Mouse (Mus musculus) urinary bladder, postnatal 4 days (tissue): Measurements from ENCODE around the gene Itpr2.

Source experiments
- DNase-seq, 2 experiments: peaks; one replicate each; pipeline ENCODE4 v3.0.0; 2021 to 2022; ENCODE audit warnings: low spot score in 2 of 2

Gene Itpr2

DNA sequence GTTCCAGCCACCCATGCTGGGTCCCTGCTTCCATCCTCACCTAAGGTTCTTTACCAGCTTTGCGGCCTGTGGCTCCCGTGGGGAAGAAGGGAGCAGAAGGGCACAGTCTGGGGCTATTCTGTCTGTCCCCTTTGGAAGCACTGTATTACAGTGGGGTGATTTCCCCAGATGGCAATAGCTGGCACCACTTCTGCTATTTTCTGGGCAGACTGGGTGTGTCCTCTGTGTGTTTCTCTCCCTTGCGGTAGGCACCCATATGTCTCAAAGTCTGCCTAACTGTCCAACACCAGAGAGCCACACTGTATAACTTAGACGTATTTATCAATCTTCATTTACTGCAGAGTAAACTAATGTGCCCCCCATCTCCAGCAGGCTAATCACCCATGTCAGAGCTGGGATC, 388.9 kb downstream of the Itpr2 start:
- DNase-seq, result no peak

DNA sequence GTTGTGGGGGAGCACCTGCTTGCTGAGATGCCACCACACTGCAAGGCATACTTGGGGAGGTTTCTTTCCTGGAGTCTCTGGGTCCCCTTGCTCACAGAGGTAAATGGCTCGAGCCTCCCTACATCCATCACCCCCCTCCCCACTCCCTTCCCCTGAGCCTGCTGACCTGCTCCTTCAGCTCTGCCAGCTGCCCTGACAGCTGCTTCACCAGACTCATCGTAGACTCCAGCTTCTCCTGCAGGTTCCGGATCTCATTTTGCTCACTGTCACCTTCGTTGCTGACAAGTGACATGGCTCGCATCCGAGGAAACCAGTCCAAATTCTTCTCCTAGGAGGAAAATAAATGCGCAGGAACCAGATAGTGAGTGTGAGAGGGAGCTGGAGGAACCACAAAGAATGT, 389.8 kb downstream of the Itpr2 start:
- DNase-seq, result no peak

DNA sequence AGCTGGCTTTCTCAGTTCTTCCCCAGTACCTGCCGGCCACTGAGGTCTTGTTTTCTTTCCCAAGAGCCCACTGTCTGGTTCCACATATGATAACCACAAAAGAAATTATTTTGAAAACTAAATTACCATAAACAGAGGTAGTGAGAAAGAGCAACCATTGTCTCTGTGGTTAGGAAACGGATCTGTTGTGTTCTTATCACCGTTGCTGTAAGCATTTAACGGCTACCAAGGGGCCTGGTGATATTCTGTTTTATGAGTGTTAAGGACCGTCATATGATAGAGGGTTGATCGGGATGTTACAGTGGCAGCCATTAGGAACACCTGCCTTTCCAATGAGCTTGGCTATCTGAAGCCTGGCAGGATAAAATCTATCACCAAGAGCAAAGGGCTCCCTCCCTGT, 390.2 kb downstream of the Itpr2 start:
- no peak for DNase-seq

DNA sequence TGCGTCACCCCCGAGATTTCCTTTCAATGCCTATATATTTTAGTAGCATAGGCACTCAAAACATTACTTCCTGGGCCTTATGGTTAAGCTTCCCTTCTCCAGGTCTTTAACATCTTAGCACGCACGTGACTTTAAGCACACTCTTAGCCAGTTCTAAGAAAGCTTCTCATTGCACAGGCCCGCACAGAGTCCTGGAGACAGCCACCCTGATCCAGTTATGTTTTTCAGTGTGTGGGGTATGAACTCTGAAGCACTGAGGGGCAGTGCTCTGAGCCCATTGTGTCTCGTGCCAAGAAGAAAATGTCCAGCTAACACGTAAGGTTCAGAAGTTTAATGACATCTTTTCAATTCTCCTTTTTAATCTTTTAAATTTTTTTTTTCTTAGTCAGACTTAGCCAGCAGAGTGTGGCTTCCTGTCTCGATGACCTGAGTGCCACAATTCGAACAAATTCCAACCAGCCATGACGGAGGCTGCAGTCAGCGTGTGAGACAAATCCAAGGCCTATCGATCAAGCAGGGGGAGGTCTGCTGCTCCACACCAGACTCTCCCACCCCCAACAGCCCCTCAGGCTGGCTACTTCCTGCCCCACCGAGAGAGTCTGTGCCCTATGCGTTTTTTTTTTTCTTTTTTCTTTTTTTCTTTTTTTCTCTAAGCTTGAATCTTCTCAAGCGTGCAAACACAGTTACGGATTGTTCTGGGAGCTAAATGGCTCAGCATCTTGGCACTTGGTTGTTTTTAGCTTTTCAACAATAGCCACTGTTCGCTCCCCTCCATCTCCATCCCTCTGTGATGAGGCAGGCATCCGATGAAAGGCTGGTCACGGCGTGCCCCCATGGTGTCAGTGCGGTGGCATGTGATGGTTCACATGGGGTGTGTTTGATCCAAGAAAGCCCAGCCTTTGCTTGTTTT, 390.9 kb downstream of the Itpr2 start:
- DNase-seq, result no peak

DNA sequence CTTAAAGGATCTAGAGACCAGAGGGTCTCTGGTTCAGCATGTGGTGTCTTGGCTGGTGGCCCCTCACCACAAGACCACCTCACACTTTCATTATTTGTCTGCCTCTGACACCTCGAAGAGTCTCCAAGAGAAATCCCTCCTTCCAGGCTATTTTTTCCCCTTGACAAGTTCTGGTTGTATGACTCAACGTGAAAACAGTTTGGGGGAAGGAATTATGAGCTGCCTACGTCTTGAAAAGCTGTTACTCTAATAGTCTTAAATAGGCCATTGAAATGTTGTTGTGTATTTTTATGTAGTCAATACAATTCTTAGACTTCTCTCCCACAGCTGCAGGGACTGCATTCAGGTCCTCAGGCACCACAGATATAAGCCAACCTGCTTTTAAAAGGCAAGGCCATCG, 391.6 kb downstream of the Itpr2 start:
- DNase-seq, result no peak

DNA sequence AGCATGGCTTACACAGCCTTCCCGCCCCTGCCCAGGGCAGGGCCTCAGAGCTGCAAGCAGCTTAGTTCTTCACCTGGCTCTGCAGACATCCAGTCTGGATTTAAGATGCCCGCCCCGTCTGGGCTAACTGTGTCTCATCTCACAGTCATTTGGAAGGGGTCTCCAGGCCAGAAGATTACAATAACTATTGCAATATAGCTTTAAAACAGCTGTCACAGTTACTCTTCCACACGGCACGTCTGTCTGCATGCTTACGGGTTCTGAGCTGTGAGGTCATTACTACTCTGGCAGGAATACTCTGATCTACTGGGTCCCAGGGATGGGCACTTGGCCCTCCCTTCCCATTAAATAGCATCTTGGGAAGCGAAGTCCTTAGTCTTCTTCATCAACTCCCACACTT, 393.3 kb downstream of the Itpr2 start:
- DNase-seq, result no peak

DNA sequence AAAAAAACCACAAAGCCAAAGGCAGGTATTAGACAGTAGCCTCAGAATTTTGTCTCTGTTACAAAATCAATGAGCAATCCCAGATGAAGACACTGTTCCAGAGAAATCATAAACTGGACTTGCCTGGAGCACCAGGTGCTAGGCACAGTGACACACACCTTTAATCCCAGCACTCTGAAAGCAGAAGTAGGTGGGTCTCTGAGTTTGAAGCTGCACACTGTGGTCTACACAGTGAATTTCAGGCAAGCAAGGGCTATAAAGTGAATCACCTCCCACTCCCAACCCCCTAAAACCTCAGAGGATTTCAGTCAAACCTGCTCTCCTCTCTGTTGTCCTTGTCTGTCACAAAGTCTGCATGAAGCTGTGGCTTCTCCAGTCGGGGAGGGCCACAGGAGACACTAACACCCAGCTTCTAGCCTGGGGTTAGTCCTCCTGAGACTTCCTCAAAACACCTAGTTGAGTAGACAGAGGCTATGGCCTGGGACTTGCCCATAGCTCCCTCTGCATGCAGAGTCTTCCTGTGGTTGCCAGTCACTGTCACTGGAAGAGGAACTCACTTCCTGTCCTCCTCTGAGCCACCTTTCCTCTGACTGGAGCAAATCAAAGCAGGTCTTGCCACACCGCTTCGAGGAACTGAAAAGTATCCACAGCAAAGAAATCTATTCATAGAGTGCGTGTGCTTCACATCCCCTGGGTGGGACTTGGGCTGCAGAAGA, 394.7 kb downstream of the Itpr2 start:
- DNase-seq, result no peak

DNA sequence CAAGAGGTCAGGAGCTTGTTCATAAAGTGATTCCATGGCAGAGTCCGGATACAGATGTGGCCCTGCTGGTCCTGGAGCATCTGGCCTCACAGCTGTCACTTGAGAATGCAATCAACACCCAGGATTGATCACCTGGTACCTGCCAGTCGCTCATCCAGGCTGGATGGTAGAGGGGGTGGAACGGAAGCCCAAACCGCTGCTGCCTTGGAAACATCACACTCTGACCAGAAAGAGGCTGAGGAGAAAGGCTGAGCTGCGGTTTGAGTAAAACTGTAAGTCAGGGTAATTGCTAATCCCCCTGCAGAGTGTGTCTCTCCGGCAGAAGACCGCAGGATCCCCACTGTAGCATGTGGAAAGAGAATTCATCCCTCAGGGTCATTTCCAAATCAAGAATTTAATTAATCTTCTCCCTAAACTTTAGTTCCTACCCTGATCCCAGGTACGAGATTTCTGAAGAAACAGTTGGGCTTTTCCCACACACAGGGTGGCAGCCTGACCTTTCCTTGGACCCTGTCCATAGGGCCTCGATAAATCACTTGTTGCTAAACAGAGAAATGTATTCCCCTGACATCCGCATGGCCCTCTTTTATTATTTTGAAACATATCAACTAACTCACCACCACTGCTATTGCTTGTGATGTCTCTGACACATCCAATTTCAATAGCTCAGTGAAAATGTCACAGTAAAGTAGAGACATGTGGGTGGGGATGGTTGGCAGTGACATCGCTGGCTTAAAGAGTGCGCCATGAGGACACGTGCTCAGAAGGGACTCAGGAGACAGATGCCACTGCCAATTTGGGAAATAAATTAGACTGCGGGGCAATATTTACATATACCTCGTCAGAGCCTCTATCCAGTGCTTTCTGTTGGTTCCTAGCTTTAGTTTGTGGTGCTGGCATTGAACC, 418.7 kb downstream of the Itpr2 start:
- no peak for DNase-seq

DNA sequence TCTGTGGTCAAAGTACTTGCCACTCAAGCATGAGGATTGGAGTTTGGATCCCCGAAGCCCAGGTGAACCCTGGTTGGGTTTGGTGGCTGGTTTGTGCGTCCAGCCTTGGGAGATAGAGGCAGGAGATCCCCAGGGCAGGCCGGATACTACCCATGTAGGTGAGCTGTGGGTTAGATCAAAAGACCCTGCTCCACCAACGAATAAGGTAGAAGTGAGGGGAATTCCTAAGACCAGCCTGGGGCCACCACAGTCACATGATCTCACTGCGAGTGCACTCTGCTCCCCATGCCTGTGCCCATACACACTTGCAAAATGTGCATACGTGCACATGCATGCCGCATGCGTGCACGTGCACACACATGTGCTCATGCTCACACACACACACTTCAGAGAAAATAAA, 419.5 kb downstream of the Itpr2 start:
- no peak for DNase-seq

DNA sequence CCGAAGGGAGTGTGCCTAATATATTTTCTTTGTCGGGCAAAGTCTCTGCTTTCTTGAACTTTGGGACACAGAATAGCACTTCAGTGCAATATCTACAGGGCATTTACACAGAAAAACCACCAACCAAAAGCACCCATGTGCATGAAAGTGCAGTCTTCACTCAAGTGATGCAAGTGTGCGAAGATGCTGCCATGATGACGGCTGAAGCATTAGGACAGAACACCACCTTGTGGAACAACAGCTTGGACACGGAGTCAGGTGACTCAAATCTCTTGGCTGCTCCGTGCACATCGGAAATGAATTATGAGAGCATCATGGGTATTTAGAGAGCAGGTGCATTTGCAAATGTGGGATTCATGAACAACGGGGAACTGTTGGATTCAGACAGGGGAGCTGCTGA, 420.4 kb downstream of the Itpr2 start:
- no peak for DNase-seq

DNA sequence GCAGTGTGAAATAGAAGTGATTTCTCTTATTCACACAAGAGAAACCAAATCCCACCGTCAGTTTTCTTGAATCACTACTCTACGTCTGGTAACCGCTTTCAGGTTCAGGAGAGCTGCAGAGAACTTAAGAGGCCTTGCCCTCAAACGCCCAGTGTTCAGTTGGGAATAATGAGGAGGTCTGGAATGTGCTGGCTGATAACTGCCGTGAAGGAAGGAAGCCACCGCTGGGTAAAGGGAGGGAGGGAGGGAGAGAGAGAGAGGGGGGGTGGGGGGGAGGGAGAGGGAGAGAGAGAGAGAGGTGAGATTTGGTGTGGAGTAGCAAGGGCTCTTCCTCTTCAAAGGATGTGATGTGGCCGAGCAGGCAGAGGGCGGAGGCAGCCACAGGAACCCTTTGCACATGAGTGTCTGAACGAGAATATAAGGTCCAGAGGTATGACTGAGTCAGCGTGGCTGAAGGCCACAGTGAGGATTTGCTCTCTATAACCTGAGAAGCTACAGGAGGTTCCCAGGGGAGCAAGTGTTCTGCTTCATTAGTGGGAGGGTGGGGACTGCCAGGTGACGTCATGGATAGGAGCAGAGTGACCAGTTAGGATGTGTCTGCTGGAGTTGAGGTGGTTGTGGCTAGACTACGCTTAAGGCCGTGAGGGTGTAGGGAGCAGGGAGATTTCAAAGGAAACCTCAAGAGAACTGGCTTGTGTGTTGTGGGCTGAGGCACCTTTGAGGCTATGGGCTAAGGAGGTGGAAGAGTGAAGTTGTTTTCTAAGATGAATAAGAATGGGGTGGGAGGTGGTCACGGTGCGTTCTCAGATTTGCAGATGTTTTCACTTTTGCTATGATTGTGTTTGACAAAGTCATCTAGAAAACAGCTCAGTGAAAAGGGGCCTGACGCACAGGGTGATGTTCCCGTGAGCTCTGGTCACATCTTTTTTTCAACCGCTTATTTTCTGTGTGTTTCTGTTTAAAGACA, 421.2 kb downstream of the Itpr2 start:
- no peak for DNase-seq

DNA sequence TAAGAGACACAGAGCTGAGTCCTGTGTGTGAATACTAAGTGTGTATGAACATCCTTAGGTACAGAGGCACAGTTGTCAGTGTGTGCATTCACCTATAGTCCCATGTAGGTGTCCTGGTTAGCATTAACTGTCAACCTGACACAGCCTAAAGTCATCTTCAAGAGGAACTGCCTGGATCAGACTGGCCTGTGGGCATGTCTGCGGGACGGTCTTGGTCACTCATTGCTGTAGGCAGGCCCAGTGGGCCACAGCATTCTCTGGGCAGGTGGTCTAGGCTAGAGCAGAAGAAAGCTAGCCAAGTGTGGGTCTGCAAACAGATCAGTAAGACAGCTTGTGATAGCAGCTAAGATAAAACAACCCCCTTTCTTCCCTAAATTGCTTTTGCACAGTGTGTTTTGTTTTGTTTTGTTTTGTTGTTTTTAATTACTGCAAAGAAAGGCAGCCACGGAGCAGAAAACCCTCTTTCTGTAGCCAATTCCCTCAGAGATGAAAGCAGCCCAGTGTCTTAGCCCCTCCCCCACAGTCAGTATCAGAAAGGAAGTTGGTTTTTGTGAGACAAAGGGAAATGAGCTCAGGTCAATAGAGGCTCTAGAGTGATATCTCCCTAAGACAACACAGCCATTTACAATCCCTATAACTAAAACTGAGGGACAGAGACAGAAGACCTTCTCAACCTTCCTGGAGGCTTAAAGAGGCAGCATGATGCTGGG, 422.1 kb downstream of the Itpr2 start:
- no peak for DNase-seq

DNA sequence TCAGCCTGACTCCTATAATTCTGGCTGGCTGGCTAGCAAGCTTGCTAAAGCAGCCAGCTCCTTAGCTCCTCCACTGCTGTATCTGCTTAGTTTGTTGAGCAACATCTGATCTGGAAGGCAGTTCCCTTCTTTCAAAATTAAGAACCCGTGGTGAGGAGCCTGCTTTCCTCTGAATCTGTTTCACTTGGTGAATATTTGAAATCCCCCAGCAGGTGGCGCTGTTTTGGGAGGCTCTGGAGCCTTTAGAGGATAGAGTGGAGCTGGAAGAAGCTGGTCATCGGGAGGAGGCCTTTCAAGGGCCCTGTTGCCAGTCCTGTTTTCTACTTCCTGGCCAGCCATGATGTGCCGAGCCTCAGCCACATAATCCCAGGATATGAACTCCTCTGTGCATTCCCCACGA, 422.8 kb downstream of the Itpr2 start:
- peak; percentile 60 to 90 for DNase-seq

DNA sequence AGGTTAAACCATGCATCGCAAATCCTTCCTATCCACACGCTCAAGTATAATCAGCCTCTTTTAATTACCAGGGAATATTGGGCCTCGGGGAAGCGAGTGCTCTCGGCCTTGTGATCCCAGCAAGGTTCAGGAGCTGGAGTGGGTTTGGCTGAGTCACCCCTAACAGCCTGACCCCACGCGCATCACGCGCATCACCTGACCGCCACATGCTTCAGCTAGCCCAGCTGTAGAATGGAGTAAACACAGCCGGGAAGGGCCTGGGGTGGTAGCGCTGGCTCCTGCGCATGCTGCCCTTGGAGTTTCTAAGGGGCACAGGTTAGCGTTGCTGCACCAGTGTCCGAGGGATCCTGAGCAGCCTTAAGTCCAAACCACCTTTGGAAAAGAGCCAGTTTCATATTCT, 423.9 kb downstream of the Itpr2 start:
- DNase-seq, result no peak

DNA sequence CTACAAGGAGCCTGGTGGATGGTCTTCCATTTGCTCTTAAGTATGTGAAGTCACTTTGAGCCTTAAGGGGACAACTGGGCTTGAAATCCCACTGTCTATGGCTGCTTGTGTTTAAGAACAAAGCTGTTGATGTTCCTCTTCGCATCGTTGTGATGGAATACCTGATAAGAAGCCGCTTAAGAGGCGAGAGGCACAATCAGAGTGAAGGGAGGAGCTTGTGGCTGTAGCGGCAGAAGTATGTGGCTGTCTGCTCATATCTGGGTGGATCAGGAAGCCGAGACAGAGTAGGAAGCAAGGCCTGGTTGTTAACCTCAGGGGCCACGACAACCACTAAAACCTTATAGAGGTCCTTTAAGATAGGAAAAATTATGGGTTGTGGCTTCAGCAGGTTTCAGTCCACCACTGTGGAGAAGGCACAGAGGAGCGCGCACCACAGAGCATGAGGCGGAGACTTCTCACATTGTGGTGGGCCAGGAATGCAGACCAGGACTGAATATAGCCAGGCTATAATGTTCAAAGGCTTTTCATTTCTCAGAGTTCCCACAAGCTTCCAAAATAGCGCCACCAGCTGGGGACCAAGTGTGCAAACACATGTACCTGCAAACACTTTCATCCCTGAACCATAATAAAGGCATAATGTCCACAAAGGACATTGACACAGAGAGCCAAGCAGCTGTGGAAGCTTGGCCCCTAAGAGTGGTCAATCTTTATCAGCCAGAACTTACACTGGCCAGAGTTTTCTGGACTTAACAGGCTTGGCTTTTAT, 424.7 kb downstream of the Itpr2 start:
- DNase-seq, result no peak

DNA sequence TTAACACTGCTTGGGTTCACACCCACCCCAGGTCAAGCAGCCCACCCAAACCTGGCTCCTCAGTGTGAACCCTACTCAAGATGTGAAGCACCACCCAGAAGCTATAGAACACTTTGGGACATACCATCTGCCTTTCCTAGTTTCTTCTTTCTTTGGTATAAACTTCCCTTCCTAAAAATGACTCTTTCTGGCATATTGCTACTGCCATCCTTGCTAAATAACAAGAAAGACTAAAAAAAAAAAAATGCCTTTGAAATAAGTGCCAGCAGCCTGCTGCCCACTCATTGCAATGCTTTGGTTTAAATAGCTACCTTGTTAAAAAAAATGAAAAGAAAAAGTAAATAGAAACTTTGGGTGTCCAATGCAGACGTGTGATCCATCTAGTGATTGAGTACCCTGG, 429.2 kb downstream of the Itpr2 start:
- DNase-seq, result no peak

DNA sequence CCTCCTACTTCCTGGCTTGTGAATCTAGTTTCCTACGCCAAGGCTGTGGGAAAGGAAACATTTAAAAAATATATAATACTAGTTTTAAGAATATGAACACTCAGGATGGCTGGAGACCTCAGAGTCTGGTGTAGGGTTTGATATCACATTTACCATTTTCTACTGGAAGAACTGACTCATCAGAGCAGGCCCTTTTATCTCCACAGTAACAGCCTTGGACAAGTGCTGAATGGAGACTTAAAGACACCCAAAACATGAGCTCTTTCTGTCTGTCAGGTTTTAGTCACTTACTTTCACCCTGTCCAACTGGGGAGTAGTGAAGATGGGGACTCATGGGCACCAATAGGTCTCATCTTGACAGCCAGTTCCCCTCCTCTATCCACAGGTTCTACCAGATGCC, 430.1 kb downstream of the Itpr2 start:
- no peak for DNase-seq
